Mouse (Mus musculus): ENCODE data around the gene Lyl1.

GRCm38 (mm10) chr8:84737608-84738007, 36.4 kb downstream of the Lyl1 start:
- TF ChIP-seq E2F4 (IDR thresholded peaks at IDR 0.05; ENCODE audit: borderline replicate concordance, low read depth, low read length) (no peak), POLR2AphosphoS2 (IDR thresholded peaks at IDR 0.05; ENCODE audit: low read length) (no peak), USF2 (IDR thresholded peaks at IDR 0.05; ENCODE audit: borderline replicate concordance in 1 of 2, insufficient read depth in 1 of 2, low read depth in 1 of 2, low read length in 2 of 2) (no peak), TAL1 (IDR thresholded peaks at IDR 0.05; ENCODE audit: low read length) (no peak), MAX (IDR thresholded peaks at IDR 0.05; ENCODE audit: low read length) (no peak), GATA1 (IDR thresholded peaks at IDR 0.05; ENCODE audit: low read depth, low read length) (no peak), RAD21 (IDR thresholded peaks at IDR 0.05; ENCODE audit: low read depth, low read length) (peak; percentile 29), KAT2A (conservative IDR thresholded peaks at IDR 0.05; ENCODE audit: low read depth, low read length) (no peak), CTCF (IDR thresholded peaks at IDR 0.05 in 2 of 3, conservative IDR thresholded peaks at IDR 0.05 in 1 of 3; ENCODE audit: control insufficient read depth in 1 of 3, insufficient read depth in 1 of 3, low read depth in 2 of 3, low read length in 3 of 3, poor library complexity in 1 of 3, severe bottlenecking in 1 of 3) (peak; percentile 48 to 92 (median 82)), NELFE (IDR thresholded peaks at IDR 0.05; ENCODE audit: low read depth, low read length) (no peak)
